Comparison of ENCODE assay signal across 10 mouse cellular contexts in genomic region chr12:56533501-56534310, GRCm38 (mm10). TPM values are rescaled to one million over a fixed set of nuclear protein-coding genes. Genes with fewer than 3 reads are reported as not detected.
A peak's percentile ranks its signal among the peaks of the same experiment; 100 is the strongest.
DNase-seq lines count a peak whose midpoint lies in the region; ATAC-seq and TF ChIP-seq lines count a peak whose summit lies in the region.
"Had no signal": no experiment of that assay in that cellular context is flagged by ENCODE, and none has a peak within 500 bp of the region (broad histone marks: within the 10 kb centered on the region; RNA-seq: fewer than 3 reads in every experiment).

No protein-coding gene starts in this region.

- H3K4me3 ChIP-seq in kidney, embryonic 14.5 days (ENCODE audit: low read length): peak overlapping the region; percentile 27; the same call in 1 of the 2 replicates
- H3K4me3 ChIP-seq in forebrain, postnatal 0 days (ENCODE audit: low read depth, low read length): peak overlapping the region; percentile 28
- H3K4me3 ChIP-seq in midbrain, embryonic 14.5 days (replicated peaks; ENCODE audit: low read depth, low read length): peak overlapping the region; percentile 25
- H3K4me3 ChIP-seq: erythroblast, embryonic 14.5 days had no signal

- no peak overlapping the region; the same call in 1 of the 2 replicates for H3K4me2 ChIP-seq in kidney, embryonic 14.5 days (replicated peaks; ENCODE audit: low read depth, low read length)
- H3K4me2 ChIP-seq in forebrain, postnatal 0 days (ENCODE audit: low read depth): peak overlapping the region; percentile 10; the same call in 1 of the 2 replicates
- peak overlapping the region; percentile 37 for H3K4me2 ChIP-seq in midbrain, embryonic 14.5 days (ENCODE audit: low read length)

- no peak for DNase-seq in kidney, adult 18-20 months
- DNase-seq in embryo, embryonic 9.5 days (ENCODE audit: extremely low spot score): peak; percentile 37
- peak; percentile 17 for DNase-seq in forebrain, postnatal 0 days
- no peak for DNase-seq in midbrain, embryonic 14.5 days
- no peak for DNase-seq in cerebellum, postnatal 10 days
- DNase-seq in ovary, postnatal 36 days (ENCODE audit: low spot score): no peak
- no peak for DNase-seq in spleen, postnatal 36 days (ENCODE audit: low spot score in 2 of 2)
- DNase-seq: right cerebral cortex, postnatal 4 days had no signal

- H3K9ac ChIP-seq in kidney, embryonic 14.5 days (ENCODE audit: low read depth, low read length): no peak overlapping the region
- H3K9ac ChIP-seq in forebrain, postnatal 0 days: no peak overlapping the region
- no peak overlapping the region; the same call in 1 of the 2 replicates for H3K9ac ChIP-seq in midbrain, embryonic 14.5 days (replicated peaks; ENCODE audit: low read length)

- TF ChIP-seq CTCF in forebrain, postnatal 0 days (IDR thresholded peaks at IDR 0.05; ENCODE audit: low read depth): no peak

- no peaks in the 10 kb centered on the region for H3K9me3 ChIP-seq in kidney, embryonic 14.5 days (ENCODE audit: control insufficient read depth, low read length)
- no peaks in the 10 kb centered on the region for H3K9me3 ChIP-seq in forebrain, postnatal 0 days (ENCODE audit: low read length)
- no peaks in the 10 kb centered on the region for H3K9me3 ChIP-seq in midbrain, embryonic 14.5 days (ENCODE audit: control insufficient read depth, low read length)

- peaks cover 95% of the 10 kb centered on the region for H3K27me3 ChIP-seq in kidney, embryonic 14.5 days (ENCODE audit: control insufficient read depth, insufficient read depth, low read length)
- H3K27me3 ChIP-seq in forebrain, postnatal 0 days (ENCODE audit: insufficient read depth, low read length): peaks cover 77% of the 10 kb centered on the region
- H3K27me3 ChIP-seq in midbrain, embryonic 14.5 days (ENCODE audit: control insufficient read depth, insufficient read depth, low read length): peaks cover 95% of the 10 kb centered on the region

- under 1% methylated on average over 54 of the region's 54 CpGs for WGBS in kidney, embryonic 14.5 days
- WGBS in forebrain, postnatal 0 days: 1% methylated on average over 54 of the region's 54 CpGs
- 1% methylated on average over 54 of the region's 54 CpGs for WGBS in midbrain, embryonic 14.5 days

- ATAC-seq in kidney, embryonic 14.5 days (ENCODE audit: low FRiP score, low TSS enrichment): no peak
- no peak for ATAC-seq in forebrain, postnatal 0 days
- ATAC-seq in midbrain, embryonic 14.5 days (ENCODE audit: low FRiP score, low TSS enrichment): no peak

- peaks cover 7% of the 10 kb centered on the region; the same call in 1 of the 2 replicates for H3K4me1 ChIP-seq in kidney, embryonic 14.5 days (ENCODE audit: control insufficient read depth, insufficient read depth, low read length)
- no peaks in the 10 kb centered on the region for H3K4me1 ChIP-seq in forebrain, postnatal 0 days (ENCODE audit: insufficient read depth)
- 0 out of 2 replicates have a peak, but pooled peaks cover 6% of the 10 kb centered on the region for H3K4me1 ChIP-seq in midbrain, embryonic 14.5 days (ENCODE audit: control insufficient read depth, insufficient read depth, low read length)

- H3K27ac ChIP-seq in kidney, embryonic 14.5 days (ENCODE audit: low read depth, low read length): no peak overlapping the region
- 0 out of 2 replicates have a peak overlapping the region, but pooled peaks have one; percentile 16 for H3K27ac ChIP-seq in forebrain, postnatal 0 days (ENCODE audit: low read depth, low read length)
- H3K27ac ChIP-seq in midbrain, embryonic 14.5 days (replicated peaks; ENCODE audit: low read depth, low read length): no peak overlapping the region

- H3K36me3 ChIP-seq in kidney, embryonic 14.5 days (ENCODE audit: control insufficient read depth, insufficient read depth, low read length): no peaks in the 10 kb centered on the region
- H3K36me3 ChIP-seq in forebrain, postnatal 0 days (ENCODE audit: insufficient read depth): no peaks in the 10 kb centered on the region
- no peaks in the 10 kb centered on the region for H3K36me3 ChIP-seq in midbrain, embryonic 14.5 days (ENCODE audit: control insufficient read depth, insufficient read depth, low read length)

RNA-seq across cellular contexts. Expression of gene Nkx2-1, which starts 3.0 kb away (rescaled TPM):
- not detected in 2 replicates for polyA plus RNA-seq in kidney, embryonic 14.5 days (2014; fragmentation: Nextera tagmentation; extraction: Ambion mirVana)
- 2.9 and 10.3 TPM in 2 replicates for total RNA-seq in forebrain, postnatal 0 days (2014; rRNA removed)
- 3.8 and 7.2 TPM in 2 replicates for polyA plus RNA-seq in forebrain, postnatal 0 days (2015; fragmentation: Nextera tagmentation; extraction: Ambion mirVana)
- 0.24 TPM in 1 of 2 replicates, not detected in the other for polyA plus RNA-seq in midbrain, embryonic 14.5 days (2014; fragmentation: Nextera tagmentation; extraction: Ambion mirVana)
- polyA plus RNA-seq: erythroblast, embryonic 14.5 days had no signal

Comparison
In these comparisons a context has a peak if more than half of its experiments do, and no peak if none do; other contexts are left out.
1. DNase-seq: peak in embryo, embryonic 9.5 days (single experiment) and forebrain, postnatal 0 days (single experiment); none in kidney, adult 18-20 months (single experiment), midbrain, embryonic 14.5 days (single experiment), cerebellum, postnatal 10 days (0 of 2), ovary, postnatal 36 days (single experiment) and spleen, postnatal 36 days (0 of 2).
2. Peak in every context shown above with its lines, with median percentiles within 50 percentile points of each other: H3K4me3 ChIP-seq.